Mouse (Mus musculus) hindbrain, embryonic 14.5 days (tissue): Measurements from ENCODE around the gene Dse. TPM values are rescaled to one million over a fixed set of nuclear protein-coding genes. Genes with fewer than 3 reads are reported as not detected.

ENCODE experiments used
- ATAC-seq: fragments of 200-750 bp; cut with Nextera tagmentation; 2 replicates; pipeline ENCODE4 v1.8.0; 2017; ENCODE audit warnings: moderate number of reproducible peaks, mild to moderate bottlenecking, moderate TSS enrichment, moderate library complexity; ENCODE audit not compliant: low FRiP score
- DNase-seq: peaks from one replicate; pipeline ENCODE4 v3.0.0-alpha.2; 2015; ENCODE audit warnings: low spot score
- H3K27ac ChIP-seq: fragments of 300-500 bp; sonication (generic); 2 replicates; pipeline ENCODE4 v1.5.1; 2014; ENCODE audit warnings: mild to moderate bottlenecking, moderate library complexity
- H3K27me3 ChIP-seq: fragments of 300-500 bp; sonication (generic); 2 replicates; pipeline ENCODE4 v1.6.1; 2014; ENCODE audit warnings: mild to moderate bottlenecking, low read length, mixed read lengths; ENCODE audit not compliant: control insufficient read depth, insufficient read depth
- H3K36me3 ChIP-seq: fragments of 300-500 bp; sonication (generic); replicated peaks from 2 replicates; pipeline ENCODE4 v1.6.1; 2014; ENCODE audit not compliant: control insufficient read depth, insufficient read depth
- H3K4me1 ChIP-seq: fragments of 300-500 bp; sonication (generic); replicated peaks from 2 replicates; pipeline ENCODE4 v1.6.1; 2014; ENCODE audit warnings: antibody characterized with exemption, low read length, mixed read lengths; ENCODE audit not compliant: control insufficient read depth, insufficient read depth
- H3K4me2 ChIP-seq: fragments of 300-500 bp; sonication (generic); replicated peaks from 2 replicates; pipeline ENCODE4 v1.6.1; 2014; ENCODE audit warnings: mild to moderate bottlenecking, moderate library complexity
- H3K4me3 ChIP-seq: fragments of 300-500 bp; sonication (generic); replicated peaks from 2 replicates; pipeline ENCODE4 v1.5.1; 2014; ENCODE audit warnings: mild to moderate bottlenecking, low read length
- H3K9ac ChIP-seq: fragments of 300-500 bp; sonication (generic); 2 replicates; pipeline ENCODE4 v1.6.1; 2014
- H3K9me3 ChIP-seq: fragments of 300-500 bp; sonication (generic); 2 replicates; pipeline ENCODE4 v1.6.1; 2016; ENCODE audit warnings: low read length; ENCODE audit not compliant: control insufficient read depth
- WGBS: fragments of 180-500 bp; shearing (Covaris S2); extraction: QIAGEN DNeasy Blood & Tissue Kit; methylation state at CpG from one replicate; pipeline ENCODE4 v1.1.7; 2014; 5-methylcytosine and 5-hydroxymethylcytosine counted together
- polyA plus RNA-seq: library from polyadenylated mRNA; unstranded; fragments of >200 nt; fragmentation: Nextera tagmentation; extraction: Ambion mirVana; gene quantifications from 2 replicates; pipeline ENCODE4 v1.2.1, GENCODE M21; 2014

The Dse gene
- polyA plus RNA-seq, 1 experiment from 2014 or later = 8.8 TPM

- WGBS = 23% methylated on average over 2 of the region's 2 CpGs
Observed at GRCm38 (mm10) chr10:34233931-34234745, 26.6 kb upstream of the Dse start.

GRCm38 (mm10) chr10:34233418-34233817 lies 25.9 kb upstream of the Dse start:
- 61% methylated on average over 1 of the region's 1 CpGs for WGBS

More at GRCm38 (mm10) chr10:34233931-34234745, 26.6 kb upstream of the Dse start:
- no peak for DNase-seq
- Histone ChIP-seq H3K27me3 (no peaks in the 10 kb centered on the region), H3K9ac (no peak overlapping the region), H3K4me1 (no peaks in the 10 kb centered on the region), H3K4me2 (no peak overlapping the region), H3K27ac (no peak overlapping the region), H3K4me3 (no peak overlapping the region), H3K36me3 (no peaks in the 10 kb centered on the region), H3K9me3 (no peaks in the 10 kb centered on the region)
- no peak for ATAC-seq

GRCm38 (mm10) chr10:34230121-34230675 lies 22.7 kb upstream of the Dse start:
- DNase-seq = no peak
- 39% methylated on average over 5 of the region's 5 CpGs for WGBS

More at GRCm38 (mm10) chr10:34233418-34233817, 25.9 kb upstream of the Dse start:
- no peak overlapping the region for H3K4me3 ChIP-seq
- H3K4me1 ChIP-seq = no peaks in the 10 kb centered on the region
- H3K27me3 ChIP-seq = no peaks in the 10 kb centered on the region
- ATAC-seq (no peak), DNase-seq (no peak)
- no peak overlapping the region for H3K27ac ChIP-seq
- no peaks in the 10 kb centered on the region for H3K9me3 ChIP-seq
- H3K9ac ChIP-seq = no peak overlapping the region
- H3K36me3 ChIP-seq = no peaks in the 10 kb centered on the region
- H3K4me2 ChIP-seq = no peak overlapping the region

DNA sequence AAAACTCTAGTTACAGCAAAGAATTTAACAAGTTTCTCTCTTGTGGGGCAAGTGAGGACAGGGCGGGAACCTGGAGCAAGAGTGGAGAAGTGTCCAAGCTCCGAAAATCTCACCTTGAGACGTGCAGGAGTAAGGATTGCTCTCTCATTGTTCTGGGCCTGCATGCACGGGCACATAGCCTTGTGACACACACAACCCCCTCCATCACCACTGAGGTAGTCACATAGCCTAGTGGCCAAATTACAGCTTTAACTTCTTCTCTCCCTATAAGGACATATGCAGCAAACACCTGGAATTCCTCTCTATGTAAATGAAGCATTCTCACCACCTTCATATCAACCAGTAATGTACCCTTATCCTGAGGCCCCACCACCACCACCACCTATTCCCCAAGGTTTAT lies 22.0 kb upstream of the Dse start:
- Histone ChIP-seq H3K36me3 (no peaks in the 10 kb centered on the region), H3K9me3 (no peaks in the 10 kb centered on the region), H3K27me3 (no peaks in the 10 kb centered on the region), H3K27ac (no peak overlapping the region), H3K4me2 (no peak overlapping the region), H3K4me1 (no peaks in the 10 kb centered on the region), H3K9ac (no peak overlapping the region), H3K4me3 (no peak overlapping the region)
- WGBS = 84% methylated on average over 4 of the region's 4 CpGs
- no peak for DNase-seq
- no peak for ATAC-seq

More at GRCm38 (mm10) chr10:34230121-34230675, 22.7 kb upstream of the Dse start:
- H3K4me3 ChIP-seq = no peak overlapping the region
- no peaks in the 10 kb centered on the region for H3K27me3 ChIP-seq
- no peak overlapping the region for H3K4me2 ChIP-seq
- ATAC-seq = no peak
- H3K36me3 ChIP-seq = no peaks in the 10 kb centered on the region
- no peaks in the 10 kb centered on the region for H3K9me3 ChIP-seq
- no peak overlapping the region for H3K9ac ChIP-seq
- no peak overlapping the region for H3K27ac ChIP-seq
- H3K4me1 ChIP-seq = no peaks in the 10 kb centered on the region

DNA sequence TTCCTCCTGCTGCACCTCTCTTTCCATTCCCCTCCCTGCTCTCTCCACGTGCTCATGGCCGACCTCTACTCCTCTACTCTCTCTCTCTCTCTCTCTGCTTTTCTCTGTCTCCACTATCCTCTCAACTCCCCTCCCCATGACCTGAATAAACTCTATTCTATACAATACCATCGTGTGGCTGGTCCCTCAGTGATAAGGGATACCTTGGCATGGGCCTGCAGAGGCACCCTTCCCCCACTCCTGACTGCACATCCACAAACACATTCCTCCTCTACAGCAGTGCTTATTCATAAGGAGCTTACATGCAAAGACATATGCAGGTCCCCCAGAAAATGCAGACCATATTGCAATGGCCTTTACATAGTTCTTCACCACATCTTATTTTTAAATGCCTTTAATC lies 16.1 kb upstream of the Dse start:
- ATAC-seq (no peak), DNase-seq (no peak)
- H3K9me3 ChIP-seq = no peaks in the 10 kb centered on the region
- H3K27ac ChIP-seq = no peak overlapping the region
- no peaks in the 10 kb centered on the region for H3K27me3 ChIP-seq
- no peak overlapping the region for H3K9ac ChIP-seq
- no peak overlapping the region for H3K4me2 ChIP-seq
- no peak overlapping the region for H3K4me3 ChIP-seq
- WGBS = 67% methylated on average over 3 of the region's 3 CpGs
- H3K36me3 ChIP-seq = no peaks in the 10 kb centered on the region
- no peaks in the 10 kb centered on the region for H3K4me1 ChIP-seq

GRCm38 (mm10) chr10:34221909-34222620 lies 14.6 kb upstream of the Dse start:
- Histone ChIP-seq H3K27ac (no peak overlapping the region), H3K36me3 (no peaks in the 10 kb centered on the region), H3K4me1 (no peaks in the 10 kb centered on the region), H3K4me2 (no peak overlapping the region), H3K4me3 (no peak overlapping the region), H3K27me3 (no peaks in the 10 kb centered on the region), H3K9ac (no peak overlapping the region), H3K9me3 (no peaks in the 10 kb centered on the region)
- DNase-seq (no peak), ATAC-seq (no peak)
- 70% methylated on average over 3 of the region's 3 CpGs for WGBS

DNA sequence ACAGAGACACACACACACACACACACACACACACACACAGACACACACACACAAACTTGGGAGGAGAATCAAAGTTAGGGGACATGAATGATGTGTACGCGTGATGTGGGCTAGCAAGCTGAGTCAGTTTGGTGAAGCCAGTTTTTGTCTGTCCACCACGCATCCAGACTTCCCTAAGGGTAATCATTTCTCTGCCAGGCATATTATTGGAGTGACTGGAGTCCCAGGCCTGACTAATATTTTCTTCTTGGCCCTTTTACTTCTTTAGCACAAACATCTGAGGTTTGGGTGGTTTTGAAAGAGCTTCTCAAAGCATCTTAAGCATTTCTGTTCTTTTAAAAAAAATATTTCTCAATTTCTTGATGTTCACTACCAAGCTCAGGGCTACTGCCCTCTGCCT lies 10.7 kb upstream of the Dse start:
- WGBS = 94% methylated on average over 3 of the region's 3 CpGs
- Histone ChIP-seq H3K4me1 (no peaks in the 10 kb centered on the region), H3K9me3 (no peaks in the 10 kb centered on the region), H3K36me3 (no peaks in the 10 kb centered on the region), H3K27ac (no peak overlapping the region), H3K4me2 (no peak overlapping the region), H3K4me3 (no peak overlapping the region), H3K27me3 (no peaks in the 10 kb centered on the region), H3K9ac (no peak overlapping the region)
- ATAC-seq (no peak), DNase-seq (no peak)

DNA sequence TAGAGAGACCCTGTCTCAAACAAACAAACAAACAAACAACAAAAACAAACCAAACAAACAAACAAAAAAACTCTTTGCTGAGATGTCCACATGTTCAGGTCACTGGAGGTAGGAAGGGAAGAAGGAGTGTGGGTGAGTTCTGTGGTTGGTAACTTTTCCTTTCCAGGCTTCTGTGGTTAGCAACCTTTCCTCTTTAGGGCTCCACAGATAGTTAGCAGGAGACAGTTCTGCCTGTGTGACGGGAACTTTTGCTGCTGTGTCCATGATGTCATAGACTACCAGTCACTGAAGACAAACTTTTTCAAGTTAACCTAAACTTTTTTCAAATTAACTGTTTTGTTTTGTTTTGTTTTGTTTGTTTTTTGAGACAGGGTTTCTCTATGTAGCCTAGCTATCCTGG lies 8.2 kb upstream of the Dse start:
- Histone ChIP-seq H3K27ac (no peak overlapping the region), H3K4me2 (no peak overlapping the region), H3K36me3 (no peaks in the 10 kb centered on the region), H3K27me3 (no peaks in the 10 kb centered on the region), H3K9me3 (no peaks in the 10 kb centered on the region), H3K9ac (no peak overlapping the region), H3K4me1 (no peaks in the 10 kb centered on the region), H3K4me3 (no peak overlapping the region)
- DNase-seq = no peak
- no peak for ATAC-seq
- WGBS = 90% methylated on average over 1 of the region's 1 CpGs

- Histone ChIP-seq H3K36me3 (no peaks in the 10 kb centered on the region), H3K9me3 (no peaks in the 10 kb centered on the region), H3K27me3 (no peaks in the 10 kb centered on the region), H3K4me2 (no peak overlapping the region), H3K4me3 (no peak overlapping the region), H3K9ac (no peak overlapping the region), H3K27ac (no peak overlapping the region), H3K4me1 (0 out of 2 replicates have a peak, but pooled peaks cover 4% of the 10 kb centered on the region)
- no peak for ATAC-seq
- no peak for DNase-seq
Observed at GRCm38 (mm10) chr10:34209951-34210350, 2.4 kb upstream of the Dse start.
